Mouse (Mus musculus) splenic B cell, adult 2 months (primary cell): ENCODE data around the gene Smg9.

Source experiments
- DNase-seq: peaks from one replicate; pipeline ENCODE4 v3.0.0-alpha.2; 2011; ENCODE audit warnings: low read depth, low spot score
- H3K27me3 ChIP-seq: 2 replicates; pipeline ENCODE4 v1.6.1; 2012; ENCODE audit warnings: mild to moderate bottlenecking, low read length, moderate library complexity, mixed read lengths; ENCODE audit not compliant: control insufficient read depth, poor library complexity, insufficient read depth, severe bottlenecking
- H3K36me3 ChIP-seq: 2 replicates; pipeline ENCODE4 v1.6.1; 2012; ENCODE audit warnings: mild to moderate bottlenecking, low read length, moderate library complexity, mixed read lengths; ENCODE audit not compliant: control insufficient read depth, poor library complexity, insufficient read depth, severe bottlenecking

Gene Smg9

GRCm38 (mm10) chr7:24410831-24411230, 11.4 kb downstream of the Smg9 start:
- H3K27me3 ChIP-seq = no peaks in the 10 kb centered on the region
- no peak for DNase-seq
- no peaks in the 10 kb centered on the region for H3K36me3 ChIP-seq

- DNase-seq = peak; percentile 90
- no peaks in the 10 kb centered on the region for H3K27me3 ChIP-seq
These were observed 14.2 kb downstream of the Smg9 start for GRCm38 (mm10) chr7:24413630-24414029.

GRCm38 (mm10) chr7:24415261-24415660, 15.8 kb downstream of the Smg9 start:
- H3K27me3 ChIP-seq = no peaks in the 10 kb centered on the region
- DNase-seq = no peak
- peaks cover 5% of the 10 kb centered on the region; the same call in 1 of the 2 replicates for H3K36me3 ChIP-seq

More at GRCm38 (mm10) chr7:24413630-24414029, 14.2 kb downstream of the Smg9 start:
- no peaks in the 10 kb centered on the region for H3K36me3 ChIP-seq

- Histone ChIP-seq H3K27me3 (no peaks in the 10 kb centered on the region), H3K36me3 (peaks cover 9% of the 10 kb centered on the region; the same call in 1 of the 2 replicates)
- DNase-seq = no peak
These were observed 20.2 kb downstream of the Smg9 start for GRCm38 (mm10) chr7:24419579-24419978.

- DNase-seq = no peak
- Histone ChIP-seq H3K27me3 (no peaks in the 10 kb centered on the region), H3K36me3 (peaks cover 9% of the 10 kb centered on the region; the same call in 1 of the 2 replicates)
These were observed 22.2 kb downstream of the Smg9 start for GRCm38 (mm10) chr7:24421648-24422047.

- Histone ChIP-seq H3K36me3 (peaks cover 9% of the 10 kb centered on the region; the same call in 1 of the 2 replicates), H3K27me3 (no peaks in the 10 kb centered on the region)
- no peak for DNase-seq
These were observed 22.8 kb downstream of the Smg9 start for GRCm38 (mm10) chr7:24422251-24422650.

- H3K27me3 ChIP-seq = no peaks in the 10 kb centered on the region
- no peak for DNase-seq
These were observed 23.8 kb downstream of the Smg9 start for GRCm38 (mm10) chr7:24423107-24423763.

GRCm38 (mm10) chr7:24423956-24424732, 24.7 kb downstream of the Smg9 start:
- DNase-seq = no peak
- Histone ChIP-seq H3K36me3 (peaks cover 9% of the 10 kb centered on the region; the same call in 1 of the 2 replicates), H3K27me3 (no peaks in the 10 kb centered on the region)

More at GRCm38 (mm10) chr7:24423107-24423763, 23.8 kb downstream of the Smg9 start:
- peaks cover 9% of the 10 kb centered on the region; the same call in 1 of the 2 replicates for H3K36me3 ChIP-seq

- Histone ChIP-seq H3K27me3 (no peaks in the 10 kb centered on the region), H3K36me3 (0 out of 2 replicates have a peak, but pooled peaks cover 2% of the 10 kb centered on the region)
- no peak for DNase-seq
These were observed 26.5 kb downstream of the Smg9 start for GRCm38 (mm10) chr7:24425919-24426318.

- DNase-seq = no peak
- no peaks in the 10 kb centered on the region for H3K27me3 ChIP-seq
- H3K36me3 ChIP-seq = peaks cover 3% of the 10 kb centered on the region; the same call in 1 of the 2 replicates
These were observed 27.7 kb downstream of the Smg9 start for GRCm38 (mm10) chr7:24427168-24427567.

GRCm38 (mm10) chr7:24428725-24429124, 29.3 kb downstream of the Smg9 start:
- DNase-seq = no peak
- H3K36me3 ChIP-seq = peaks cover 7% of the 10 kb centered on the region; the same call in 1 of the 2 replicates

GRCm38 (mm10) chr7:24429413-24430112, 30.1 kb downstream of the Smg9 start:
- DNase-seq = no peak
- Histone ChIP-seq H3K27me3 (no peaks in the 10 kb centered on the region), H3K36me3 (peaks cover 7% of the 10 kb centered on the region; the same call in 1 of the 2 replicates)

More at GRCm38 (mm10) chr7:24428725-24429124, 29.3 kb downstream of the Smg9 start:
- H3K27me3 ChIP-seq = no peaks in the 10 kb centered on the region

GRCm38 (mm10) chr7:24430551-24431345, 31.3 kb downstream of the Smg9 start:
- no peak for DNase-seq
- peaks cover 7% of the 10 kb centered on the region; the same call in 1 of the 2 replicates for H3K36me3 ChIP-seq
- H3K27me3 ChIP-seq = no peaks in the 10 kb centered on the region

GRCm38 (mm10) chr7:24431713-24432112, 32.3 kb downstream of the Smg9 start:
- H3K36me3 ChIP-seq = peaks cover 7% of the 10 kb centered on the region; the same call in 1 of the 2 replicates
- H3K27me3 ChIP-seq = no peaks in the 10 kb centered on the region
- DNase-seq = no peak
